In the genomic region with DNA sequence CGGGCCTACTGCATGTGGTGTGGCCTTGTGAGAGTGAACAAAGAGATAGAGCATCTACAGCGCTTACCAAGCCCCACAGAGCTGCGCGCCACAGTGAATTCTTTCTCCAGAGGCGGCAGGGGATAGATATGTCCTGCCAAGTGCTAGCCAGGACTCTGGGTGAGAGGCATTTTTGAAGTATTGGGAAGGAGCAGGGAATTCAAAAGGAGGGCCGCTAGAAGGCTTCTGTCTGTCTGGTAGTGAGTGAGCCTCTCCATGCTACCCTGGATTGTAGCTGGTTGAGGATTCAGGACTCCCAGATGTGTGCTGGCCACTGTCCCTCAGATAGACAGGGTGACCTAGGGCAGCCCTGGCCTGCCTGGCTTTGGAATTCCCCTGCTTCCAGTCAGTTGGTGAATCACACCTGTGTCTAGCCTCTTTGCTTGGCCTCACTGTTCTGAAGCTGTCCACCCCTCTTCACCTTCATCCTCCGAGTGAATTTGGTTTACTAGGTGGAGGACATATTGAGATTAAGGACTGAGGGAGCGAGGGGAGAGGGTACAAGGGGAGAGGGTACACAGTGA, we compare ENCODE assay signal across 10 mouse cellular contexts. TPM values are rescaled to one million over a fixed set of nuclear protein-coding genes. Genes with fewer than 3 reads are reported as not detected.
DNase-seq lines count a peak whose midpoint lies in the region; ATAC-seq and TF ChIP-seq lines count a peak whose summit lies in the region.
"Had no signal": no experiment of that assay in that cellular context is flagged by ENCODE, and none has a peak within 500 bp of the region (broad histone marks: within the 10 kb centered on the region; RNA-seq: fewer than 3 reads in every experiment).

No protein-coding gene starts in this region.

- ATAC-seq in liver, embryonic 12.5 days, result no peak
- no peak for ATAC-seq in hindbrain, embryonic 12.5 days (ENCODE audit: low FRiP score)

- H3K4me1 ChIP-seq in kidney, adult 2 months (ENCODE audit: control insufficient read depth, insufficient read depth, low read length), result peaks cover 26% of the 10 kb centered on the region
- peaks cover 46% of the 10 kb centered on the region for H3K4me1 ChIP-seq in liver, embryonic 12.5 days
- H3K4me1 ChIP-seq in hindbrain, embryonic 12.5 days, result peaks cover 18% of the 10 kb centered on the region

- peak overlapping the region; percentile 72; the same call in 1 of the 2 replicates for H3K4me2 ChIP-seq in liver, embryonic 12.5 days
- H3K4me2 ChIP-seq in hindbrain, embryonic 12.5 days (replicated peaks), result no peak overlapping the region

- no peak for TF ChIP-seq CTCF in kidney, adult 2 months (conservative IDR thresholded peaks at IDR 0.05; ENCODE audit: insufficient read depth, insufficient read length, low read depth, low read length)

- no peak for DNase-seq in kidney, adult 2 months
- no peak for DNase-seq in kidney, adult 11 months
- peak; percentile 38 for DNase-seq in A20 (ENCODE audit: low read depth, low spot score)
- peak; percentile 21 for DNase-seq in brain, adult 2 months (ENCODE audit: low read depth, low spot score)
- DNase-seq in urinary bladder, postnatal 36 days (ENCODE audit: low spot score in 2 of 2), result no peak
- no peak for DNase-seq in thymus, postnatal 14 days
- DNase-seq: cerebellum, postnatal 10 days; right cerebral cortex, postnatal 14 days had no signal

- WGBS in kidney, adult 2 months, result 67% methylated on average over 8 of the region's 8 CpGs
- 59% methylated on average over 8 of the region's 8 CpGs for WGBS in liver, embryonic 12.5 days (ENCODE audit: insufficient replicate concordance)
- 86% methylated on average over 8 of the region's 8 CpGs for WGBS in hindbrain, embryonic 12.5 days

- no peak overlapping the region for H3K4me3 ChIP-seq in kidney, adult 2 months (ENCODE audit: insufficient read depth, low read depth, low read length)
- no peak overlapping the region for H3K4me3 ChIP-seq in liver, embryonic 12.5 days
- H3K4me3 ChIP-seq in hindbrain, embryonic 12.5 days, result no peak overlapping the region

- H3K27me3 ChIP-seq in kidney, adult 2 months (replicated peaks; ENCODE audit: control insufficient read depth, insufficient read depth, low read length), result no peaks in the 10 kb centered on the region
- H3K27me3 ChIP-seq in liver, embryonic 12.5 days (replicated peaks), result peaks cover 58% of the 10 kb centered on the region
- peaks cover 53% of the 10 kb centered on the region for H3K27me3 ChIP-seq in hindbrain, embryonic 12.5 days

- H3K36me3 ChIP-seq in kidney, adult 2 months (ENCODE audit: control insufficient read depth, insufficient read depth, low read length), result no peaks in the 10 kb centered on the region
- H3K36me3 ChIP-seq in liver, embryonic 12.5 days, result peaks cover 3% of the 10 kb centered on the region; the same call in 1 of the 2 replicates
- H3K36me3 ChIP-seq in hindbrain, embryonic 12.5 days, result no peaks in the 10 kb centered on the region

- TF ChIP-seq POLR2A in kidney, adult 2 months (IDR thresholded peaks at IDR 0.05; ENCODE audit: low read depth, low read length), result no peak

- no peaks in the 10 kb centered on the region for H3K9me3 ChIP-seq in liver, embryonic 12.5 days (replicated peaks)
- no peaks in the 10 kb centered on the region for H3K9me3 ChIP-seq in hindbrain, embryonic 12.5 days (replicated peaks)

- no peak overlapping the region for H3K9ac ChIP-seq in liver, embryonic 12.5 days
- H3K9ac ChIP-seq in hindbrain, embryonic 12.5 days, result no peak overlapping the region

- peak overlapping the region; percentile 14 for H3K27ac ChIP-seq in kidney, adult 2 months (ENCODE audit: insufficient read depth, low read depth, low read length)
- H3K27ac ChIP-seq in liver, embryonic 12.5 days, result no peak overlapping the region
- no peak overlapping the region for H3K27ac ChIP-seq in hindbrain, embryonic 12.5 days

RNA-seq across cellular contexts. Expression of gene Plekhg3, which starts 6.0 kb away (rescaled TPM):
- 57.9 and 67.6 TPM in 2 replicates for polyA plus RNA-seq in kidney, adult 2 months (2012; rRNA removed)
- 3.2 and 3.3 TPM in 2 replicates for polyA plus RNA-seq in liver, embryonic 12.5 days (2016; fragmentation: Nextera tagmentation; extraction: Ambion mirVana)
- 3.0 and 3.6 TPM in 2 replicates for polyA plus RNA-seq in hindbrain, embryonic 12.5 days (2016; fragmentation: Nextera tagmentation; extraction: Ambion mirVana)

Comparison
In these comparisons a context has a peak if more than half of its experiments do, and no peak if none do; other contexts are left out.
1. DNase-seq: peak in A20 (single experiment) and brain, adult 2 months (single experiment); none in kidney, adult 2 months (single experiment), kidney, adult 11 months (single experiment), urinary bladder, postnatal 36 days (0 of 2) and thymus, postnatal 14 days (single experiment).
2. RNA of gene Plekhg3, which starts 6.0 kb away (polyA plus RNA-seq): 57.9 to 67.6 TPM in kidney, adult 2 months; 3.0 to 3.6 TPM in hindbrain, embryonic 12.5 days and 3.2 to 3.3 TPM in liver, embryonic 12.5 days; every median in the first group is over 10 times any median in the second.